Mouse (Mus musculus) fibroblast of lung, adult 2 months (primary cell): Measurements from ENCODE around the gene Uck2.

Experiments used
- DNase-seq: peaks from one replicate; pipeline ENCODE4 v3.0.0-alpha.2; 2011; ENCODE audit warnings: low read depth

The Uck2 gene

GRCm38 (mm10) chr1:167283441-167284257, 1.5 kb downstream of the Uck2 start:
- DNase-seq, result no peak

DNA sequence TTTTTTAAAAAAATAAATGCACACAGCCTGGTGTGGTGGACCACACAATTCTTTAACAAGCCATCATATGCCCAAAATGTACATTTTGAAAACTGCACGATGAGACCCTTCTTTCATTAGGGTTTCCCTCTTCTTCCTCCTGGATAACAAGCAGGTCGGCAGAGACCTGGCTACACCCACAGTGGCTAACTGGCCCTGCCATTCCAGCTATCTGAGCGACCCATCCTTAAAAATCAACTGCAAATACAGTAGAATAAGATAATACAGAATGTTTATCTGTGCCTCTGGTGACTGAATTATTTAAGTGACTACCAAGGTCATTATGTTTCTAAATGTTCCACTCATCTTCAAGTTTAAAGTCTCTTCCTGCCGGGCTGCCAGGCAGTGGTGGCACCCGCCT, 2.4 kb downstream of the Uck2 start:
- DNase-seq, result no peak

DNA sequence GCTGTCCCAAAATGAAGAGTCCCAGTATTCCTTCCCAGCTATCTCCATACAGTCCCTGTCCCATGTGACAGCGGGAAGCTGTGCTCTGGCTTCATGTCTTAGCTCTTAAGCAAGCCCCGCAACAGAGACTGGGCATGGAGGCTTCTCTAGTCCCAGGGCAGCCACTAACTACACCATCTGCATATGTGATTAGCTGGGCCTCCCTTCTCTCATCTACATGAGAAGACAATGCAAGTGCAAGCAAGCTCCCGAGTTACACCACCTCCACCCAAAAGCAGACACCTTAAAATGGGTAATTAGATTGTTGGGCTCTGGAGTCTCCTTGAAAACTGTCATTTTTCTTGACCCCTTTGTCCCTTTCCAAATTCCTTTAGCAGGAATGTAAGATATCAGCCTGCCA, 3.0 kb downstream of the Uck2 start:
- DNase-seq, result no peak

GRCm38 (mm10) chr1:167280061-167280460, 5.1 kb downstream of the Uck2 start:
- DNase-seq, result no peak

- no peak for DNase-seq
Observed at GRCm38 (mm10) chr1:167279160-167279715, 5.9 kb downstream of the Uck2 start.

- no peak for DNase-seq
Observed at GRCm38 (mm10) chr1:167278395-167278794, 6.7 kb downstream of the Uck2 start.

DNA sequence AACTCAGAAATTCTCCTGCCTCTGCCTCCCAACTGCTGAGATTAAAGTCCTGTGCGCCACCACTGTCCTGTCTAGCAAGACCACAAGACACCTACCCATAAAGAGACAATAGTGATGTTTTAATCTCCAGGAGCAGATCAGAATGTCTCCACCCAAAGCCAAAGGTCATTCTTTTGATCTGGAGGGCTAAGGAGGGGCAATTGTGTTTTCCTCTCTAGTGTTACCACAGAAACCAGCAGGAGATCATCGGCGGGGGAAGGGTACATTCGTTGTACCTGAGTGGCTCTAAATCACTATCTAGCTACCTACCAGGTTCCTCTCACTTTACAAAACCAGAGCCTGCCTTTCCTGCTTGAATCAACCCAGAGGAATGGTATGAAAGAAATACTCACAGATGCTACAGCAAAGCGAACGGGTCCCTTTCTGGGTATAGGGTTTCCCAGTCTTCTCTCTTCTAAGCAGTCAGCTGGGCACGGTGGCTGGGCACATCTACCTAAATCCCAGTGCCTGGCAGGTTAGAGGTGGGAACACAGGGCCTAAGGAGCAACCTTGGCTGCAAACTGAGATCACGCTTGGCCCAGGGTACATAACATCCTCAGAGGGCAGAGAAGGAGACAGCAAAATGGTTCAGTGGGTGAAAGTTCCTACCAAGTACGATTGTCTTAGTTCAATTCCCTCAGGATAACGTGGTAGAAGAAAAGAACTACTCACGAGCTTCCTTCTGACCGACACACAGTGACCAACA, 10.3 kb downstream of the Uck2 start:
- DNase-seq, result no peak

DNA sequence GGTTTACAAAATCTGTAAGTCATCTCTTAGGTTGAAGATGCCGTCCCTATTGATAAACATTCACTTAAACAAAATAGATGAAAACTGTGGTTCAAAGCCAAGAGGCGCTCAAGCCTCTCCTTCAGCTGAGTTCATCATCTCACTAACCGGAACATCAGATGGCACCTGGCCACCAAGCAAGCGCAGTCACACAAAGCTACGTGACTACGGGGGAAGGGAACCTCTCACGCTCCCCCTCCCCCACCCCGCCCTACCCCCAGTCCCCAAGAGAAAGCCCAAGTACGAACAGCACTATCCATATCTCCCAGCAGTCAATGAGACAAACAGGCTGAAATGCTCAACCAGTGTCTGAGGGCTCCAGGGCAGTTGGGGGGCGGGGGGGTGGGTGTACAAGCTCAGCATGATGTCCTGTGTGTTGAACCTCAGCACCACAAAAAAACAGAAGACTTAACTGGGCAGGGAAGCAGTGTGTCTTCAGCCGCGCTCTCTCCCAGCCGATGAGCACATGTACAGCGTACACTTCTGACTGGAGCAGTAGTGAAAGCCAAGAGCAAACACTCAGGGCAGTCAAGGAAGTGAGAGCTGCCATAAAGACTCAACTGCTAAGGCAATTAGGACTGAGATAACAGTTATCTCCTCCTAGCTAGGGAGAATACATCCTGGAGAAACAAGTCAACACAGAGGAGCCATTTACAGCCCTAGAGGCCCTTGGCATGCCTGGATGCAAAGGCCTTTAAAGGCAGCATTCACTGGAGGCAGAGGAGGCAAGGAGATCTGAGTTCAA, 11.5 kb downstream of the Uck2 start:
- no peak for DNase-seq

DNA sequence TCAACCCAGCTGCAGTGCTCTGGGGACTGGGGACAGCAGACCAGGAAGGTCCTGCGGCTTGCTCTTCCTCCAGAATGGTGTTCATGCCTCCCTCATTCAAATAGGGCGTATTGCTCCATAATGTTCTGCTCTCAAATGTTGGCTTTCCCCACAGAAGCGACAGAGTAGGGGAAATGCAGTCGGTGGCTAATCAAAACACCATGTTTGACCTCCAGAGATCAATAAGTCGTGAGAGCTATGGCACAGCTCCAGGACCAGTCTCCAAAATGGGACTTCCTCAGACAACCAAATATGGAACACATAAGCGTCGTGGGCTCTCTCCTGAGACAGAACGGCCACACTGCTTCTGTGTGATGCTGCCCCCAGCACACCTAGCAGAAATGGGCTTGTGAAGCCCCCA, 13.3 kb downstream of the Uck2 start:
- DNase-seq, result no peak

DNA sequence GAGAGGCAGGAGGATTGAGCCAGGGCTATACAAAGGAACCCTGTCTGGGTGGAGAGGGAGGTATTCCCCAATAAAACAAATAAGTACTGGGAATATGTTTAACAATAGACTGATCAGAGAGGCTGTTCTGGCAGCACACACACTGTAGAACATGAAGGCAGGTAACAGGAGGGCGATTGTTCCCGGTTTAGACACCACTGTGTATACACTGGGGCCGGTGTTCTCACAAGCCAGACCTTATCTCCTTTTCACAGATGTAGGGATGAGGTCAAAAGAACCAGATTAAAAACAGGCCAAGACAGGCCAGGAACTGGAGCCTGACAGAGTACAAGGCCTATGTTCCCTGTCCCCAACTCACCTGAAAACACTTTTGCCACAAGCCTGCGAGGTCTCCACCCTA, 13.8 kb downstream of the Uck2 start:
- no peak for DNase-seq

- no peak for DNase-seq
Observed at GRCm38 (mm10) chr1:167270342-167271111, 14.6 kb downstream of the Uck2 start.

GRCm38 (mm10) chr1:167269856-167270270, 15.3 kb downstream of the Uck2 start:
- peak; percentile 96 for DNase-seq

GRCm38 (mm10) chr1:167269350-167269811, 15.7 kb downstream of the Uck2 start:
- DNase-seq, result no peak

- DNase-seq, result no peak
Observed at GRCm38 (mm10) chr1:167268360-167269063, 16.6 kb downstream of the Uck2 start.

DNA sequence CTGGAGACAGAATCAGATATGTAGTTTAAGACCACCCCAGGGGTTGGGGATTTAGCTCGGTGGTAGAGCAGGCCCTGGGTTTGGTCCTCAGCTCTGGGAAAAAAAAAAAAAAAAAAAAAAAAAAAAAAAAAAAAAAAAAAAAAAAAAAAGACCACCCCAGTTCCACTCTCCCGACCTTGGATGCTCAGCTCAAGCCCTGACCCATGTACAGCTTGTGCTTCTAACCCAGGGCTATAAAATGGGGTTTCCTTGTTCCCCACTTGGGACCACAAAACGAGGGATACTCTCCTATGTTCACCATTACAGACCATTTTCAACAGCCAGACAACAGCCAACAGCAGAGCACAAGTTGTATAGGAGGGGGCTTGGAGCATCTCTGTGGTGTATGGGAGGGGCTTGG, 18.4 kb downstream of the Uck2 start:
- DNase-seq, result no peak

- DNase-seq, result no peak
Observed at GRCm38 (mm10) chr1:167265366-167265765, 19.8 kb downstream of the Uck2 start.

GRCm38 (mm10) chr1:167262489-167263041, 22.6 kb downstream of the Uck2 start:
- DNase-seq, result no peak

GRCm38 (mm10) chr1:167261750-167262149, 23.4 kb downstream of the Uck2 start:
- no peak for DNase-seq

GRCm38 (mm10) chr1:167259702-167260101, 25.4 kb downstream of the Uck2 start:
- no peak for DNase-seq

DNA sequence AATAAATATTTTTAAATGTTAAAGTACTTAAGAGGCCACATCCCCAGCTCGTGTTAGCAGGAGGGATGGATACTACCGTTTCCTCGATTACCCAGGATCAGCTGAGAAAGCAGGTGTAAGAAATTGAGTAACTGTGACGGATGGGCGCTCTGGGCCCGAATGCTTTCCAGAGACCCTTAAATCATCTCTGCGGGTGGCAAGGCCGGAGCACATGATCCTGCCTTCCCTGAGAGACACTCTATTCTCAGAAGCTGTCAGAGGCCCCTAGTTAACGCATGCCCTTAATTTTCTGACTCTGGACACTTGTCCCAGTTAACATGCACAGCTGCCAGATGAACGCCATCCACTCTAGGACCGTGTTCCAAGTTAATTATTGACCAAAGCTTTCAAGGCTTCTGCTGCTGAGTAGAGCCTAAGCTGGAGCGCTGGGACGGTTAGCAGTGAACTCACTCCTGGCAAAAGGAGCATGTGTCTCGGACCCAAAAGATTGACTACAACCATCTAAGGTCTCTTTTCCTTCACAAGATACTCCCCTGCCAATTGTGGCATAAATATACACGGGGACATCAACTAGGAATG, 28.3 kb downstream of the Uck2 start:
- DNase-seq, result no peak
